Mouse (Mus musculus) c-Kit-positive CD71-negative TER-119-negative erythroid progenitor cells, embryonic 14.5 days (primary cell): ENCODE data around the gene Map2.

Experiments
- DNase-seq: peaks from one replicate; pipeline ENCODE4 v3.0.0-alpha.2; 2013; ENCODE audit warnings: low read depth

Map2 gene

DNA sequence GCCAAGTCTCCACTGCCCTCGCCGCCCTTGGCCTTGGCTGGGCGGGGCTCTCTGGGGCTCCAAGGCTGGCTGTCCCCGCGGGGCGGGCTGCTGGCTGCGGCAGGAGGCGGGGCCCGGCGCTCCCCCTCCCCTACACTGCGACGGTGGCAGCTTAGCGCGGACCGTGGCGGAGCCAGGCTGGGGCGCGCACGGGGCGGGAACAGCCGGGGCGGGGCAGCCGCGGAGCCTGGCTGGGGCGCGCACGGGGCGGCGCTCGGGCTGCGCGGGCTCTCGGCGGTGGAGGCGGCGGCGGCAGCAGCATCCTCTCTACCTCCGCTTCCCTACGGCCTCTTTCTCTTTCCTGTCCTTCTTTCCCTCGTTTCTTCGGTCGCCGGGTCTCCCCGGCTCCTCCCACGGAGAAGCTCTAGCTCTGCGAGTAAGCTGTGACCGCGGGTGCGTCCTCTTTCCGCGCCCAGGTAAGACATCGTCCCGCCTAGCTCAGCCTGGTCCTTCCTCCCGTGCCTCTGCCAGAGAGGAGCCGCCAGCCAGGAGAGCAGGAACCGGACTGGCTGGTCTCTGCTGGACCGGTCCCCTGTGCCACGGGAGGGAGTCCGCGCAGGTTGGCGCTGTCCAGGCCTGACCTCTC, at the start of gene Map2:
Gene Map2, plus strand, starts transcription at position 233 of the 625 bp plus-strand sequence.
- peak; percentile 22 for DNase-seq

DNA sequence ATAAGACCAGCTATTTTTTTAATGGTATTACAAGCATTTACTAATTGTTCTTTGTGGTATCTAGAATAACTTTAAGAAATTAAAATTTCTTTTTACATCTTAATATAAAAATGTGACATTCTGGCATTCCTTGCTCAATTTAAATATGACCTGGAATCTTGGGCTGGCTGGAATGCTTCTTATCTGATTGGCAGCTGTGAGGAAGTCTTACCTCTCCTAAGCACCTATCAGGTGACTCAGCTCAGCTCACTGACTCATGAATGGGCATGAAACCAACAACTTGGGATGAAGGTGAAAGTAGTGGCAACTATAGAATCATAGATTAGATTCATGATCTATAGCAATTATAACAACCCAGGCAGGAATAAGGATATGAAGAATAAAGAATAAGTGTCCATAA, 42.1 kb upstream of the Map2 start:
- DNase-seq, result no peak

DNA sequence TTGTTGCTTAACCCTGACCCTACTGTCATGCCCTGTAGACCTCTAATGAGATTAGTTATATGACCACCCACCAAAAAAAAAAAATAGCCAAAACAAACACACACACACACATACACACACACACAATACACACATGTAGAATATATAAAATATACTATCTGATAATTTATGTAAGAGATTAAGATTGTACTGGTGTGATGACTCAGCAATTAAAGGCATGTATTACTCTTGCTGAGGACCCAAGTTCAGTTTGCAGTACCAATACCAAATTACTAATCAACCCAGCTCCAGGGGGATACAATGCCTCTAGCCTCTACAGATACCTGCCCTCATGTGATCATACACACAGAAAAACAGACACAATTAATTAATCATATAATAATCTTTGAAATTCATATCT, 39.7 kb upstream of the Map2 start:
- DNase-seq, result no peak

DNA sequence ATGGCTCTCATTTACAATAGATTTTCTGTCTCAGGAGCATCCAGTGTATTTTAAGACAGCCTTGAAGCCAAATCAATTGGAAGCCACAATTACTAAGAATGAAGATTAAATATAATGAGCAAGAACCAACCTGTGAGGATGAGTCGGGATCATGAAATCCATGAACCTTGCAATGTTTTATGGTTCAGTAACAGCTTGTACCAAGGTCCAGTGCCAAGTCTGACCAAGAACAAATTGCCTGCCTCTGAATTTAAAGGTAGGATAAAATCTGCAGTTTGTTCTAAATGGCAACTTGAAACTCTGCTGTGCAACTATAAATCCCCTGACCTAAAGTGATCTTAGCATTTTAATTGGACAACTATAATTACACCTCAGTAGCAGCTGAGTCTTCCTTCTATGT, 34.4 kb upstream of the Map2 start:
- no peak for DNase-seq

DNA sequence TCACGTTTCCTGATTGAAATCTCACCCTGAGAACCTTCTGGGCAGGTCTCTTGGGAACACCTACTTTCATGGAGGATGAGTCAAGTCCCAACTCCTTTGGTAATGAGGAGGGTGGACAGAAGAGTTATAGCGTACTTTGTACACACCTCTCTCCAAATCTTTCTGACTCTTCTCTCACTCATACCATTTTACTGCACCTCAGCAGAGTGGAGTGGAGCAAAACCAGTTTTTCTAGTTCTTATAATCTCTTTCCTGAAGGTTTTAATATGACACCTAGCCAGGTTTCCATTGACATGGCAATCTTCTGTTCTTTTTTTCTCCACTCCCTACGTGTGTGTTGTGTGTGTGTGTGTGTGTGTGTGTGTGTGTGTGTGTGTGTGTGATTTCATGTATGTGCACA, 29.9 kb upstream of the Map2 start:
- no peak for DNase-seq

DNA sequence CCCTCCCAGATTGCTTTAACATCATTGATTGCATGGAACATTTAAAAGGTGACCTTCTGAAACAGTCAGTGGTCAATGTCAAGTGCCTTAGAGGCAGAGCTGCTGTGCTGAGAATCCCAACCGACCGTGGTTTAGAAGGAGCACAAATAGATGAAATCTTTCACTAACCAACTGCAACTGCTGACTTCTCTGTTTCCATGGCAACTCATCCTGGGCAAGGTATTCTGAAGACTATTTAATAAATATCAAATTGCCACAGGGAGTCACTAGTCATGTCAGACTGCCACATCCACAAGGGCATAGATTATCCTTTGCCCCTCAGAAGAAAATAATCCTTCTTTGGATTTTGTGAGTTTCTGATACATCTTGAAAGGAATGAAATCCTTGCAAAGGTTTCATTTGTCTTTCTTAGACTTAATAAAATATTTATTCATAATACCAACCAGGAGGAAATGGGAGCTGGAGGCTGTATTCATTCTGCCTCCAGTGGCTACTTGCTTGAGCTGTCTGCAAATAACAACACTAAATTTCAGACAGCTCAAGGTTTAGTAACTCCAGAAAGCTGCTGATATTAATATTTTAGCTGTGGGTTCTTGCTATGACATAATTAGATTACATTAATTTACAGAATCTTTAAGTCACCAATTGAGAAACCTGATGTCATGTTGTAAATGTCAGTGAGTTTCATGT, 26.1 kb upstream of the Map2 start:
- DNase-seq, result no peak

DNA sequence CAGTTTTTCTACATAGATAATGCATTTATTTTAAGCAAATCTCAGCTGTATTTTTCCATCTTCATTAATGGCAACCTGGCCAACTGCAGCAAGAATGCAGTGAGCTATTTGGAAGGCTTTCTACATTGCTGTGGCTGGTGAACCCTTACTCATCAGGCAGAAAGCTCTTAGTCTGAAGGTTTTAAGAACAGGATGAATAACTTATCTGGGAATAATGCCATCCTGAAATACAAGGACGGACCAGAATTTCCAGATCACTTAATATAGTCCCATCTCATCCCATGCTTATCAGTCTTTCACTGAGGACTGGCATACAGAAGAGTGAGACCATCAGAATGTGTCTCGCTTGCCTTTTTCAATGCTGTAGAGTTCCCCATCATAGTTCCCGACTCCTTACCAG, 24.3 kb upstream of the Map2 start:
- no peak for DNase-seq

DNA sequence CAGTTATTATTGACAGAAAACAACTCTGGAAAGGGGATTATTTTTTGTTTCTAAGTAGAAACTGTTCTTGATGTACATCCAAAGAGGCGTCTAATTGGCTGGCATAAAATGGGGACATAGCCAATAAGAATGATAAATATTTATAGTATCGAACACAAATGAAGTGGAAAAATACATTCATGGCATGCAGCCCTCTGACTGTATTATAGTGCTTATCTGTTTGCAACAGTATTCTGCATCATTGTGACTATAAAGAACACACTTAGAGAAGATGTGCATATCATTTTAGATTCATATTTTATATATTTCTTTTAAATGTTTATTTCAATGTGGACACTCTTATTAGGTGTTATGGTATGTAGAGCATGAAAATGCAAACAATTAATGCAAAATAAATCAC, 17.9 kb upstream of the Map2 start:
- DNase-seq, result no peak

DNA sequence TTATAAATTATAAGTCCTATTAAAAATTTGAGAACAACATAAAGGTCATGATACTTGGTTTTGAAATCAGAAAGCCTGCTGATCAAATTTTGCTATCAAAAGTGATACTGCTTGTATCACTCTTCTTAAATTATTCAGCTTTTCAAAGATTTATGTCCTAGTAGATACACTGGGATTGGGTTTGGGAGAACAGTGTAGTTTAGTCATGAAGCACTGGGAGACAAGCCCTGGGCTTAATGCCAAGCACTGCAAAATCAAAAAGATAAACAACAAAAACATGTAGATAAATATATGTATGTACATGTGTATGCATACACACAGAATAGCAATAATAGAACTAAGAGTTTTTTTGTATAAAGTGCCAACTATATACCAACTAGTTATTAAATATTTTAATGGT, 17.5 kb upstream of the Map2 start:
- DNase-seq, result no peak

DNA sequence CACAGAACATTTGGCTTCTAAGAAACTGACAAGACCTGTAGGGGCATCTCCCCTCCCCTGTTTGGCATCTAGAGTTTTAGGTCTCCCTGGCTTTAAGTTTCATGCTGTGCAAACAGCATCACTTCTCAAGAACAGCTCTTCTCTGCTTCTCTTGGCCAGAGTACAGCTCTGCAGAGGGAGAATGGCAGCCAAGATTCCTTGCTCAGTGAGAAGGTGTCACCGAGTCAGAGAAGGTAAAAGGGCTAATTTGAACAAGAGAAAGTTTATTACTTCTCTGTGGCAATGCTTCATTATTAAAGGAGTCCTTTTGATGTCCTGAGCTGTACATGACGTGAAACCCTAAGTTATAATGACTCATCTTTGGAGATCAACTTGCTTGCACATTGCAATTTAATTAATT, 10.4 kb upstream of the Map2 start:
- no peak for DNase-seq

DNA sequence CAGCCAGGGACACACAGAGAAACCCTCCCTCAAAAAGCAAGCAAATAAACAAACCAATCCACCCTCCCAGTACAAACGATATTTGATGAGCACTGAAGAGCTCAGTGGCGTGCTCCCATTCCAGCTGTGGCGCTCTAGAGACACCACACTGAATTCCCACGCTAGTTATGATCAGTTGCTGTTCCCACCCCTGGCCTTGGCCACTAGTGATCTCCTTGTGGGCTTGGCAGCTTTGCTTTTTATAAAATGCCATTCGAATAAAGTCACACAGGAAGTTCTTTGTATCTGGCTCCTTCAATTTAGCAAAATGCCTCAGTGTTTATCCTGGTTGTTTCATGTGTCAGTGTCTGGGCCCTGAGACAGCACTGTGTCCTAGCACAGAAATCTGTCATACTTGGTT, 6.4 kb upstream of the Map2 start:
- no peak for DNase-seq

DNA sequence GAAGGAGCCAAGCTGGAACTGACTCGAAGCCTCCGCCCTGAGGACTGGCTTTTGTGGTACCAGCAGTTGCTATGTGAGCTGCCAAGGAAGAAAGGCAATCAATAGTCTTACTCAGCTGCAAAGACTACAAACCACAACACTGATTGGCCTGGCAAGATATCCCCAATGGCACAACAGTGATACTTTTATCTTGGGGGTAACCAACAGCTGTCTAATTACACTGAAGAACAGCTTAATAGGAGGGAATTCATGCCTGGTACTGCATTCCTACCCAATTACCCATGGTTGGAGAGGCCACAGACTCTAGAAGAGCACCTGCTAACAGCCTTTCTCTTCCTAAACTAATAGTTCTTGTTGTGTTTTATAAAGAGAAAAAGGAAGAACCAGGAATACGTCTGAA, 2.9 kb upstream of the Map2 start:
- DNase-seq, result no peak

DNA sequence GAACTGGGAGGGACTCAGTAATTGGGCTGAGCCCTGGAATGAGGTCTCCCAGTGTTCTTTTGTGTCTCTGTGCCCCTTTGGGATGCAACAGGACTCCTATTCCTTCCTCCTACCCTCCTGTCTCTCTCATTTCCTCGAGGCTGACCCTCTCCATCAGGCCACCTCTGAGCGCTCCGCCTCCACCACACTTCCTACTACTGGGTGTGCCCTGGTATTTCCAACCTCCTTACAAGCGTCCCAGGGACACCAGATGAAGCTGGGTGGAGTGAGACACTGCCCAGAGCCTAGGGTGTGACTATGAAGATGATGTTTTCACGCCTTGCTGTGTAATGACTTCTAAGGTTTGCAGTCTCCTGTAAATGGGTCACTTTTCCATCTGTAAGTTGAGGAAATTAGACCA, 1.4 kb upstream of the Map2 start:
- no peak for DNase-seq

DNA sequence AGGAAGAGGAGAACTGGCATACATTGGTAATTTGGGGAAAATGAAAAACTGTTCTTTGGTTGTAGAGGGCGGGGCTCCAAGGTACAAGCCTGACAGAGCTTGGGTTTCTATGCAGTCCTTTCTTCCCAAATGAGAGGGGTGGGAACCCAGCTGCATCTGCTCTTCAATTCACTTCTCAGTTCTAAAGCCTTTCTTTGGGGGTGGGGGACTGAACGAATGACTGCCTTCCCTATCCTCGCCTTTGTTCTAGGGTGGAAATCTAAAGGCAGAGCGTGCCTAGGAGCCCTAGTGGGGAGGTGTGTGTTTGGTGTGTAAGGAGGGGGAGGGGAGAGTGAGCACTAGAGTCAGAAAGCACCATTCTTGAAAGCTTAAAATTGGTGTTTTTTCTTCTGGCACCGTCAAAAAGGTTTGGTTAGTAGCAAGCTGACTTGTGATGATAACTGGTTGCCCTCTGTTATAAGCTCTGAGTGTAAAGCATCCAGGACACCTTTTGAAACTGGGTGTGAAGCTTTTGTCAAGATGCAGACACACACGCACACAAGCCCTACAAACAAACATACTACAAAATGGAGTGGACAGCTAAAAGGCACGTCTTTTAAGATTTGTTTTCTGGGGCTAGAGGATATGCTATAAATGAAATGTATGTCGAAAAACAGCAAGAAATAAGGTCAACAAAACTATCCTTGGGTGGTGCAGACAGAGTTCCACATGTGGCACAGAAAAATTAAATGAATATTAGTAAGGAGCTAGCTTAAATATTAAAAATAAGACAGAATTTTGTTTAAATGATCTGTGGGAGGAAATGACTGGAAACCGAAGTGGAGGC, 1.2 kb downstream of the Map2 start:
- DNase-seq, result no peak

DNA sequence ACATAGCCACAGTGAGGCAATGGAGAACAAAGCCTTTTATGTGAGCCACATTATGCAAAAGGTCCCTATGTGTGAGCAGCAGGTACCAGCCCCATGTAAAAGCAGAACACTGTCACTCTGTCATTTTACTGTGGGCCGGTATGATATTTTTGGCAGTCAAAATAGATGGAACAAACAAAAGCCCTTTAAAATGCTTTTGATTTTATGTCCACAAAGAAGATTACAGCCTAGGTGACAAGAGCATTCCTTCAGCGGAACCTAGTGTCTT, 1.7 kb downstream of the Map2 start:
- no peak for DNase-seq

DNA sequence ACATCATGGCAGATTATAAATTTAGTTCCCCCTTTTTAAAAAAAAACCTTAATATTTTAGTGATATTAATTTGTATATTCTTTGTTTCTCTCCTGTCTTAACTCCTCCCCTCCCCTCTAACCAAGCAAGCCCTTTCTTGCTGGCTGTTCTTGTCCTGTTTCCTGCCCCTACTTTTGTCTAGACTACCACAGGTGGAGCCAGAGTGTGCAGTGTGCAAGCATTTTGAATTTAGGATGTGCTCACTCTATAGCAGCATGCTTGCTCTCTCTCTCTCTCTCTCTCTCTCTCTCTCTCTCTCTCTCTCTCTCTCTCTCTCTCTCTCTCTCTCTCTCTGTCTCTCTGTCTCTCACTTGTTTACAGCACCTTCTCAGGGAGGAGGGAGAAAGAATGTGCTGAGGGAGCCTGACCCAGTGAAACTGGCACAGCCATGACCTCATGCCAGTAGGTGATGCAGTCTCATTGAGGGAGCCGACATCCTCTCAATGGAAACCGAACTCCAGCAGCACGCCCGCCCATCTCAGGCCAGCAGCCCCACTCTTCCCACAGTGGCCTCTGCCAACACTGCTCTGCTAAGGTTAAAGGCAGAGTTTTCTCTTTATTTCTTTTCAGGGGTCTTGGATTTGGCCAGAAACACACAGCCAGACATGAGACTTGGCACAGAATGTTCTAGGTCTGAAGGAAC, 2.6 kb downstream of the Map2 start:
- DNase-seq, result no peak

DNA sequence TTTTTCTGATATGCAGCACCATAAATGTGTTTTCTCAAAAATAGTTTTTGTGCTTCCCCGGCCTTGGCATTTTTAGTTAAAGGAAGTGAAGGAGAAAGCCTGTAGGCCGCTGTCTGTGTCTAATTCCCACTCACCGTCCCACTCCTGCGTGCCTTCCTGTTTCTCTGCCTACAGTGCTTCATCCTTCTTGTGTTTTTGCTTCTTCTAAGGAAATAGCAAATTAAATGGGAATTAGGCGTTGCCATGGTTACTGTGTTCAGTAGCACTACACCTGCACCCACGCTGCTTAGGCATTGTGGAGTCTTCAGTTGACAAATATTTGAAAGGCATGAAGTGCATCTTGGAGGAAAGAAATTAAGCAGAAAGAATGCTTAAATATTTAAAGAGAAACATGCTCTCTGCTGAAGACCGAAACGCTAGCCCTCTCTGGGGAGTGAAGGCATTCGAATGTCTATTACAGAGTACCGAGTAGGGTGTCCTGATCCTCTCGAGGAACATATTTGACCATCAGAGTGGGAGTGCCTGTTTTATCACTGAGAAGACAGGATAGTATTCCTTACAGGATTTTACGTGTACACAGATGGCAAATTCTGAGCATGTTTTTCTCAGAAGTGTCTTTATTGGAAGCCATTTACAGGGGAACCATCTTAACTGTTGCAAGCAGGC, 12.1 kb downstream of the Map2 start:
- DNase-seq, result no peak

DNA sequence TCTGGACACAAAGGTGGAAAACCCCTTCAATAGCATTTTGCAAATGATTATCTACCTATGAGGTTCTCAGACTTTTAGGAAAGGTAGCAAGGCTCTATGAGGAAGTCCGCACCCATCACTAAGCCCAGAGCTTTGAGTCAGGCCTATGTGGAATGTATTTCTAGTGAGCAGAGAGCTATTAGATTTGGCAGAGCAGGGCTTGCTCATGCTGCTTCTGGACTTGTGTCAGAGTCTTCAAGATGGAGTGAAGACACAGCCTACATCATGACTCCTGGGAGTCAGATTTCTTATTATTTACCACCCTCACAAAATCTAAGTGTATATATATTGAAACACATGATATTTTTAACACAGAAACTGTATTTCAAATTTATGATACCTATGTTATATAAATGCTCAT, 17.3 kb downstream of the Map2 start:
- DNase-seq, result no peak

DNA sequence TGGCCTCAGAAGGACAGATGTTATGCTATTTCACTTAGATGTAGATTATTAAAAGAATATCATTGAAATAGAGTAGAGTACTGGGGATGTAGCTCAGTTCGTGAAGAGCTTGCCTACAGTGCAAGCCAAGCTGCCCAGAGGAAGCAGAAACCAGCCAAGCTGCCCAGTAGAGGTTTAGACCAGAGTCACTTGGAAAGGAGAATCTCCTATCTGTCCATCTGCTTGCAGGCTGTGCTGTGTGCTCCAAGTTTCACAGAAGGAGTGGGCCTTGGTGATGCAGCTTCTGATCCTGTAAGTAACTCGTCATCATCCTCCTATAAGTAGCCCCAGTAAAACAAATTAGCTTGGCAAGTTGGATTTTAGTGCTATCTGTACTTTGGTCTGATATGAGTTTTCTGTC, 17.8 kb downstream of the Map2 start:
- DNase-seq, result no peak

DNA sequence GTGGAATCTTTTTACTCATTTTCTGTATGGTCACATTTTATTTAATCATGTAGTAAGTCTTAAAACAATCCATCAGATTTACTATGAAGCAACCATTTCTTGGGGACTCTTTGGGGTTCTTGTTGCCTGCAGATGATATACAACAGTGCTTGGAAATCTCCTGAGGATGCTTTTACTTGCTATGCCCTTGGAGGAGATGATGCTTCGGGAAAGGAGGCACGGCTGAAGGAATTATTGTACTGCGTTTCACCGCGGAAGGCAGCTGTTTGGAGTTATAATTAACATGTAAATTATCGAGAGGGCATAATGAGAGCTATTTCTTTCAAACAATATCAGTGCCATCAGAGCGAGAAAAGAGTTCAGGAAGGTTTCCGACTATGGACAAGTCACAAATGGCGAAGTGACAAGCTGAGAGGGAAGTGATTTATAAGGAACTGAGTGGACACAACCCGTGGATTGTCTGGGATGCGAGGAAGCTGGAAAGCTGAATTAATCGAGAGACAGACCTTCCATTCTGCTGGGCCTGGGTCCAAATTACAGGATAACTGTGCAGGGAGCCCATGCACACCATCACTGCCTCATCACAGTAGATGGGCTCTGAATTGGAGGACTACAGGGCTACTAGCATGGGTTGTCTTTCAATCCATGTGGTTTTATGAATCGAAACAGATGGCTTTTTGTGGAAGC, 20.1 kb downstream of the Map2 start:
- DNase-seq, result no peak

DNA sequence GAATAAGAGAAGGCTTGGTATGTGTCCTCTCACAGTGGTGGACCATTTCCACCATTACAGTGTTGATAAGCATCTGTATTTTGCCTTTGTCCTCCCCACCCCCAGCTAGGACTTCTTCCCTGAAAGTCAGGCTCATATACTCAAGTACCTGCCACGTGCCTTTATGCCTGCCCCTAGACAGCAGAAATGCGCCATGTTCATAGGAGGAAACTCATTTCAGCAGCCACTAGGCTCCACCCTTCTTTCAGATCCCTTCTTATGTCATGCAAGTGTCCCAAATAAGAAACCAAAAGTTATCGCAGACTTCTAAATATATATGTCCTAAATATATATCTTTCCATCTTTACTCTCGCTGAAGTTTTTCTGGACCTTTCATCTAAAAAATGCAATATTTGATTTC, 21.2 kb downstream of the Map2 start:
- no peak for DNase-seq

DNA sequence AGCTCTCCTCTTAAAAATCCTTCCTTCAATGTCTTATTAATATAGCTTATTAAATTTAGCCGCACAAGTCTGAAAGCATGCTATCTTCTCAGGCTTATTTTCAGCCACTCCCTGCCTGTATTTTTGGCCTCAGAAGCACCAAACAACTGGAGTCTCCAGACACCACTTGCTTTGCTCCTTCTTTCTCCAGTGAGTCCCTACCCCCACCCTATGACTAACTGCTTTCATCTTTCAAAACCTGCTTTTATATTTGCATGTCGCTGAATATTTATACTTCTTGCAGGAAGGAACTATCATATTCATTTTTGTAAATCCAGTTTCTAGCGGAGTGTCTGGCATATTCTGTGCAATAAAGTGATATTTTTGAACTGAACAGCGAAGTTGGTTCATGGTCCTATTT, 21.6 kb downstream of the Map2 start:
- DNase-seq, result no peak
